Mouse (Mus musculus) CD4-positive, CD25-positive, alpha-beta regulatory T cell, adult 9 weeks (primary cell): ENCODE measurements around the gene Nexn. TPM values are rescaled to one million over a fixed set of nuclear protein-coding genes. Genes with fewer than 3 reads are reported as not detected.

ENCODE experiments used
- polyA plus RNA-seq: library from polyadenylated mRNA; unstranded; fragments of 100-300 nt; shearing (Covaris generic); gene quantifications from one replicate; pipeline ENCODE4 v1.2.1, GENCODE M21; 2017

Gene Nexn
- 0.56 TPM for polyA plus RNA-seq

DNA sequence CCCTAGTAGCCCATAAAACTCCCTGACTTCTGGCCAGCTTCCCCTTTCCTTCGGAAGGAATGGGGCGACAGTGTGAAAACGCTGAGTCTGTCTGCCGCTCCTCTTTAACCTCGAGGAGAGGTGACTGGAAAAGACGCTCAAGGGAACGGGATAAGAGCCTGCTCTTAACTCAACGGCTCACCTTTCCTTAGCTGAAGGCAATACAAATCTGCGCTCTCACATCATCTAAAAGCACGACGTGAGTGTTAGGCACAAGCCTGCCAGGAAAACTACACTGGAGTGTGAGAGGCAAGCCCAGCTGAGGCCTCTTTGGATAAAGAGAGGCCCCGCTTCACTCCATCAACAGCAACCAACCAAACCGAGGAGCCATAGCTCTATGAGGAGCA is at the start of gene Nexn:
Gene Nexn (minus strand): TSS at position 315 of the 386 bp plus-strand sequence.

DNA sequence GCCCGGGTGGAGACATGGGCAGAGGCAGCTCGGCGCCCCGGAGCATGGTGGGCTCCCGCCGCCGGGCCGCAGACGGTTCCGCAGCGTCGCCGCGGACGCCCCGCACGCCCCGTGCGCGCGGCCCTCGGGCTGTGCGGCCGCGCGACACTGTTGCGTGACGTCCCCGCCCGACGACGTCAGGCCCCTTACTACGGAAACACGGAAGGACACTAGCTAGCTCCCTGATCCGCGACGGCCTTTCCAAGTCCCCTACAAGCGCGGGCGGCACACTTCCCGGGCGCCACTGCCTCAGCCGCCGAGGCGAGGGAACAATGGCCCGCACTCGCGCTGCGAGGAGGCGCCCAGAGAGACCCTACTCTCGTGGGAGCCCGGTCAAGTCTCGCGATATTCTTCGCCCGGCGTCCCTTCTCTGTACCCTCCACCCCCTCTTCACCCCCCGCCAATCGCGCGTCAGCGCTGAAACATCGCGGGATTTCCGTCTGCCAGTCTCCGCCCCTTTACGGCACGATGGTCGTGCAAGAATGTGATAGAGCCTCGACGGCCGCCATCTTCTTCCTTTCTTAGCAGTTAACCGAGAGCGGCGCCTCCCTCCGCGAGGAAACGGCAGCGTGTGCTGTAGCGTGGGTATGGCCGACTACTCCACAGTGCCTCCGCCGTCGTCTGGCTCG is 56.0 kb downstream of the Nexn start, which contains the start of the genes Dnajb4 and Fubp1:
Gene Dnajb4 (minus strand): TSS at position 336 of the 668 bp plus-strand sequence.
Gene Fubp1 (plus strand): TSS at position 456 of the 668 bp plus-strand sequence.

Other genes starting within 250 kb of the Nexn start
- not detected for gene Gipc2, start 100.1 kb downstream of the Nexn start, polyA plus RNA-seq
- gene Dnajb4, start 56.0 kb downstream of the Nexn start, polyA plus RNA-seq = 13.3 TPM
- gene Fubp1, start 55.9 kb downstream of the Nexn start, polyA plus RNA-seq = 259 TPM
- 11.6 TPM for gene Miga1, start 74.1 kb upstream of the Nexn start, polyA plus RNA-seq
- 44.5 TPM for gene Usp33, start 80.1 kb upstream of the Nexn start, polyA plus RNA-seq
- gene Zzz3, start 129.1 kb upstream of the Nexn start, polyA plus RNA-seq = 34.2 TPM